Mouse (Mus musculus) natural killer cell, adult 2 months (primary cell): ENCODE data around the gene Prokr1.
"Not testable (repeated sequence)": the region's sequence is repeated elsewhere in the genome, so short reads cannot be mapped to it uniquely, and the experiment has no call there.

Experiments
- DNase-seq, 2 experiments: peaks; one replicate each; pipeline ENCODE4 v3.0.0; 2022; ENCODE audit warnings: low spot score in 2 of 2

Prokr1 gene

DNA sequence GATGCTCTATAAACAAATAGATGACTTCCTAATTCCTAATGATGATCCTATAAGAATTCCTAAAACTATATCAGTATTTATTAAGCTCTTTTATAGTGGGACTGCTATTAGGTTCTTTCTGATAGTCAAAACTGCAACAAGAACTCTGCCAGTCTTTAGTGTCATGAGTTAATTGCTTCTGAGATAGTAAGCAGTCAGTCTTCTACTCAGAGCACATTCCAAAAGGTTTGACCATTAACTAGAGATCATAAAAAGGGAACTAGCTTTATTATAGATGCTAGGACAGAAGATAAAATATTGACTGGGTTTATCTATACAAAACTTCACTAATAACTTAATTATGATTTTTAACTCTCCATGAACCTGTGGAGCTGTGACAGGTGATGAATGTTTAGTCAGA, 18.7 kb downstream of the Prokr1 start:
- not testable (repeated sequence) for DNase-seq

DNA sequence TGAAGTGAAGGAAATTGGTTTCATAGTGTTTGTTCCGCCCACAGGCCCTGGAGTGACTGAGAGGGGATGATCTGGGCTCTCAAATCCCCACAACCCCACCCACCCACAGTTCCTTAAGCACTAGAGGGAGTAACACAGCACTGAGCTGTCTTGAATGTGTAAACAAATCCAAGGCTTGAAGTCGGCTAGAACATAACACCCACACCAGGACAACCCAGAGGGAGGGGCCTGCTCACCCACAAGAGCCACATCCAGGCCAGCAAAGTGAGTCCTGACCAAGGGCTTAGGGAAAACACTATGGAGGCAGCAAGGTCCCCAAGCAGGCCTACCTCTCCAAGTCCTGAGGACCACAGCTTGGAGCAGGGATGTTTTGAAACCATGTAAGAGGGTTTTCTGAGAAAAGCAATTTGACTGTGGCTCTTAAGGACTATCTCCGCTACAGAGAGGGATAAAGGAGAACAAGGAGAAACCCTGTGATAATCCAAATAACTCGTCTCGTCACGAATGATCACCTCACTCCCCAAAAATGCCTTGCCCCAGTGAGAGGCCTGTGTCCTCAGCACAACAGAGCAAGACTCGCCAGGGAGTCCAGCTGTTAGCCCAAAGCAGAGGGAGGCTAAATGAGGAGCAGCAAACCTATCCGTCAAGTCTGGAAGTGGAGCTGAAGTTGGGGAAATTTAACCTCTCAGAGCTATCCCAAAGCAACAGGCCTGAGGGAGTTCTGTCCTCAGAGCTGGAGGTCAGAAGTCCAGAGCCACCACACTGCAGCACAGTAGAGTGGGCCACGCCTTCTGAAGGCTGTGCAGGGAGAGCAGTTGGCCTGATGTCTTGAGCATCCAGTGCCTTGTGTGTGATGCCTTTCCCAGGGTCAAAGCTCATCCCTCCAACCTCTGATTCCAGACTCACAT, 22.6 kb downstream of the Prokr1 start:
- DNase-seq = no peak

DNA sequence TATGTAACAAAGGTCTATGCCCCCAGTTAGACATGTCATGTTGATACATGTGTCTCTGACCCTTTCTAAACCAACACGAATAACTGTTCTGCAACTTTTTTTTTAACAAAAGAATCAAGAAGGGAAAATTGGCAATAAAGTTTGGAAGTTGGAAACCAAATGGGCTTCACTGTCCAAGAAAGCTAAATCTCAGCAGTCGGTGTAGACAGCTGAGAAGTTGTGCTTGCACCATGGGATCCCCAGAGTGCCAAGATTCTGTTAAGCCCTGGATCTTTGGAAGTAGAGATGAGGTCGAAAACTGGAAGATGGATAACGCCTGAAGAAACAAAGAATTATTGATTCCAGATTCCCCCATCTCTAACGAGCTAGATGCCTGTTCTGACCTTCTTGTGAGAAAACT, 25.4 kb downstream of the Prokr1 start:
- no peak for DNase-seq

DNA sequence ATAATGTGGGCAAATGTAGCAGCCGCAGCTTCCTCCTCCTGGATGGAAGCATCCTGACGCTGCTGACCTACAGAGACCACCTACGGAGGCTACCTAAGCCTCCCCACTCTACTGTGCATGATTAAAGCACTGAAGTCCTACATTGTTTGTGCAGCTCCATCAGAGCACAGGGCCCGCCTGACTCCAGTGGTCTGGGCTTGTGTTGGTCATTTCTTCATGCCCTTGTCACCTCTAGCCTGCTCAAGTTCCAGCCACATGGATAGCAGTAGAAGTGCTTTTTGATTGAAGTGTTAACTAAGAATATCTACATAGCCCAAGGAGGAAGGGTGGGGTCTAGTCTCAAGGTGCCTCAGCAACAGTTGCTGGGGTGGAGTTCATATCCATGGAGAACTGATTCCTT, 26.2 kb downstream of the Prokr1 start:
- DNase-seq = no peak

DNA sequence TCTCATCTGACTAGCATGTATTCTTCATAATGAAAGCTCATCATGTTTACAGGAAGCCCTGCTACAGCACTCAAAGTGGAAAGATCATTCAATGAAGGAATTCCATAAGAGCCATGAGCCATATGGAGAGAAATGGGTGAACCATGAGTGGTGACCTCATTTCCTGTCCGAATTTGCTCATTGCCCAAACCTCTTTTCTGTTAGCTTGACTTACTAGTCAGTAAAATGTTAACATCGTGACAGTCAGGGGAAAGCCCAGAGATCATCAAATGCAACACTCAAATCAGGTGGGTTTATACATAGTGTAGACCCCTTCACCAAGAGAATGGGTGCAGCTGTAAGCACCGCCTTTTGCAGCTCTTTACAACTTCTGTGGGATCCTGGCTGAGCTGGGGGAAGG, 36.8 kb downstream of the Prokr1 start:
- no peak for DNase-seq

DNA sequence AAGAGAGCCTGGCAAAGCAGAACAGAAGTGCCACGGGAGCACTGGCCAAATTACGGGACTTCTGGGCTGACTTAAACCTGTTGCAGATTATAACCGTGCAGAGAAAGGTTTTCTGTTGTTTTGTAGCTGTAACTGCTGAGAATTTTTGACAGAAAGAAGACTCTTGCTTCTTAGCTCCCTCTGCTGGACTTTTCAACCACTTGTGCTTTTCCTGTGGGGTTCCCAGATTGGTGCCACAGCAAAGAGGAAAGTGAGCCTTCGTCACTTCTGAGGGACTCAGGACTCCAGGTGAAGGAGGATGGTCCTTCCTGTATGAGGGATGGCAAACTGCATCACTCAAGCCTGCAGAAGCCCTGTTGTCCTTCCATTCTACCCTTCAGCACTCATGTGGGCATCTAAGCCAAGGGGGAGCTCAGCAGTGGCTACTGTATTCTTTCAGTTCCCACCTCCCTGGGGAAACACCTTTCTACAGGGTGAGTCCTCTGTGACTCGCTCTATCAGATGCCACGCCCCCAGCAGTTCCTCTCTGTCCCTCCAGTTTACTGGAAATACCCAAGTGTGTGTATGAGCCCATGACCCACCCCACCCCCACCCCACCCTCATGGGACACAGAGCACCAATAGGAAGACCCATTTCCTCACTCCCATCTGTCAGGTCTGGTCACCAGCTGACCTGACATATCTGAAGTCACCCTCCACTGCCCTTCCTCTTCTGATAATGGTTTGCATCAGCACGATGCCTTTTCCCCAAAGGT, 38.3 kb downstream of the Prokr1 start:
- peak; percentile 66 to 84 for DNase-seq

DNA sequence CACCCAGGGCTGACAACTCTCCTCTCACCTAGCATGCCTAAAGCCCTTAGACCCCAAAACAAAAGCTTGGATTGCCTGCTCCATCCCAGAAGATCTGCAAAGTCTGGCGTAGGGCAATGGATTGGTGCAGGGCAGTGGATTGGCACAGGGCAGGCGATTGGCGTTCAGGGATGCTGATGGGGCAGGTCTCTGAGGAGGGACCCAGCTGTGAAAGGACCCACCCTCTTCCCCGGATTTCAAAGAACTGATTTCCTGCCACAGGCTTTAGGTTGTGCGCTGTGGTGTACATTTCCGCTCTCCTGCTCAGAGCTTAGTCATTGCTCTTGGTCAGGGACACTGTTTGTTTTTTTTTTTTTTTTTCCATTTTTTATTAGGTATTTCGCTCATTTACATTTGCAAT, 42.7 kb downstream of the Prokr1 start:
- peak; percentile 61 to 66 for DNase-seq

DNA sequence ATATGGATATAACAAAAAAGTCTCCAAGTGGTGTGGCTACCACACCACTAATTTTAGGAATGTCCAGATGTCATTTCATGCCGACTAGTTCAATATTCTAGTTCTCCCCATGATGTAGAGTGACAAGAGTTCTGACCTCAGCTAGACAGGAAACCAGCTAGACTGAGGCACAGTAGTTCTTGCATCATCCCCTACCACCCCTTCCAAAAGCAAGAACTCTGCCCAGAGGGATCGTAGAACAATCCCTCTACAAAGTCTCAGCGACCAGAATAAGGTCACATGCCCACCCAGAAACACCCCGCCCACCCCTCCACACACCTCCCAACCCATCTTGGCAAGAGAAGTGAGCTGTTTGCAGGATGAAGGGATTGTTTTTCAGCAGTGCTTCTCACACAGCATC, 43.1 kb downstream of the Prokr1 start:
- DNase-seq = peak in 1 of 2 experiments; percentile 25

DNA sequence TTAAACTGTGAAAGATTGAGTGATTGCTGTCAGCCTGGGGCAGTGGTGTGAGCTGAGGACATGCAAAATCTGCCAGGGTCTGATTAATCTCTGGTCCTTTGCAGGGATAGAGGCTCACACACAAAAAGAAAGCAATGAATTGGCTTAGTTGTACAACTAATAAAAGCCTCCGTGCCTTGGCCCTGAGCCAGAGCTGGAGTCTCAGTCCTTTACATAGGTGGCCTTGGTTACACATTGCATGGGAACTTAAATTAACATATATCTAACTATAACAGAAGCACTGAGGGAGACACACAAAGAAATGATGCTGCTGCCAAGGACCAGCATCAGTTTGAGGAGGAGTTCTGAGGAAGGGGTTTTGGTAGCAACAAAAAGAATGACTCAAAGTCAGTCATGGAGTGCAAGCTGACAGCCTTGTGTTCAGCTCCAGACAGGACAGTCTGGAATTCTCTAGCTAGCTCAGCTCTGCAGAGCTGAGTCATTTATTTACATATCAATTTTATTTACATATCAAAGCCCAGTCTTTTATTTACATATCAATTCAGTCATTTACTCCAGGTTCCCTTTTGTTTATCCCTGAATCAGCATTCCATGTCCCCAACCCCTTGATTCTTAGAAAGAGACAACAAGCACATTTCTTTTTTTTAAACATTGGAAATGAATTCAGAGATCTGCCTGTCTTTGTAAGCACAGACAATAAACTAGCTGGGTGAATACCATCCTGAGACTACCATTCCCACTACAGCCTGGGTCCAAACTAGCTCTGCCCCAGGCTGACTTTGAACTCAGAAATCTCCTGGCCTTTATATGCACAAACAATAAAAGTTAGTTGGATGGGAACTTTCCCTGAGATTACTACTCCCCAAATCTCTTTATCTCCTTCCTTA, 45.0 kb downstream of the Prokr1 start:
- DNase-seq = no peak

DNA sequence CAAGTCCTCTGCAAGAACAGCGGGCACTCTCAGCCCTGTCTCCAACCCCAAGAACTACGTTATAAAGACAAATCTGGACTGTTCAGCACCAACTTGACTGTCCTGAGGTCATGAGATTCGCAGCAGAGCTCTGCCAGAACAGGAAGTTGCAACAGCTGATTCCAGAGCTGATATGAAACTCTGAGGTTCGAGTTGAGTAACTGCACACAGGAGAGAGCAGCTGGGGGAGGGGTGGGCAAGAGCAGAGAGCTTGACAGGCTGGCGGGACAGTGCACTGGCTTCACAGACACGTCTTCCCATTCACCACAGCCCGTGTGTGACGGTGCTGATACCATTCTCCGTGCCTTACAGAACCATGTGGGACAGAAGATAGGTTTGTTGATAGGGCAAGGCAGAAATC, 48.5 kb downstream of the Prokr1 start:
- DNase-seq = peak; percentile 89 to 90

DNA sequence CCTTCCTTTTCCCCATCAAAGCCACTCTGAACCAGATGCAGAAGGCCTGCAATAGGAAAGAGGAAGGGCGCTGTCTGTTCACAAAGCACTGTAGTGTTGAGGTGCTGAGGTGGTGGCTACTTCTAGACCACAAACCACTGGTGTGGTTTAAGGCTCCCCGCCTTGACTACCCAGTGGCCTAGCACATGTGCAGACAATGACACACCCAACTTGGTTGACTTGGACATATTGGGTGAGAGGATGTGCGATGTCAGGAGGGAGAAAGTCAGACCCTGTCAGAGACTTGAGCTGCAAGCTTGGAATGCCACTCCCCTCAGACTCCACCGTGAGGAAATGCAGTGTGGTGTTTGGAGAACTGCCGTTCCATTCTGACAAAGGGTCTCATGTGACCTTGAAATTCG, 49.4 kb downstream of the Prokr1 start:
- DNase-seq = peak; percentile 86 to 87

DNA sequence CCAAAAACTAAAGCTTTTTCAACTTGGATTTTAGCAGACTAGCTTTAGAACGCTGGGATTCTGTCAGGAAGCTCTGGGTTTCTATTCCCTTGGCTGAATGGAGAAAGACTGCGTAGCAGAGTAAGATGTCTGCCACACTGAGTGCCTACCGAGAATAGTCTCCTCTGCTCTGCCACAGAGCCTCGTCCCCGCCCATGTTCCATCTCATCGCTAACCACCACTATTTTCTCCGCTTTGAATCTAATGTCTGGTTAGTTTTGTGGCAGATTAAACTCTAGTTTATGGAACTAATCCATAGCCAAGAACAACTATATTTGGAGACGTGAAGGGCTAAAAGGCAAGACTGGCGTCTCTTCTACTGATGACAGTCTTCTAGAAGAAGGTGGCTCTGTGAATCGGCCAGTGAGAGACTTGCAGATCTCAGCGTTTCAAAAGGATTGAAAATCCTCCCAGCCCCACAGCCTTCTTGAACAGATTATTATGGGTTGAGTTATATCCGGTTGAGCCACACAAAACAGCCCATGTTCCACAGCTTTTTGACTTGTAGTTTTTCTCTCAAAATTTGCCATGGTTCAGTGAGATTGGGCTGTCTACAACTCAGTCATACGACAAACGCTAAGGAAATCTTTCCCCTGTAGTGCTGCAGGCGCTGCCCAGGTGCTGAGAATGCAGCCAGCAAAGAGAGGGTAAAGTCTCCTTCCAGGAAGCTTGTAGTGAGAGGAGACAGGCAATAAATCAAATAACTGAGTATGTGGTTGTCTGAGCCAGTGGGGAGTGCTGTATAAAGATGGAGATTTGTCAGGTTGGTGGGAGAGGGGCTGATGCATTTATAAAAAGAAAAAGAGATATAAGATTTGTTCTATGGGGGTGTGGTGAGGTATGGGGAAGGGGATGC, 51.9 kb downstream of the Prokr1 start:
- no peak for DNase-seq

DNA sequence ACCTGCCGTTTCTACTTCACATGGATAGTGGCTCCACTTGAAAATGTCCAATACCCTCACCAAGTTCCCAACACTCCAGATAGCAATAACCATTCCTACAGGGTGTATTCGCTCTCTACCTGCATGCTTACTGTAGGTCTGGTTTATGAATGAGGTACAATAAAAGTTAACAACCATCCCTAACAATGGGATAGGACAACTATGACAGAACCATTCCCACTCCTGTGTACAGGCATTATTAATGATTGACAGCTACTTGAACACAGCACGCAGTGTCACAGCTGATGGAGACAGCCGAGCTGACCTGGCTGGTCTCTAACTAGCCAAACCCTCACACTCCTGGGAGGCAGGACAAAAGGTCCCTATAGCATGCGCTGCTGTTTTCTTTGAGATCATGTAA, 52.9 kb downstream of the Prokr1 start:
- DNase-seq = no peak

DNA sequence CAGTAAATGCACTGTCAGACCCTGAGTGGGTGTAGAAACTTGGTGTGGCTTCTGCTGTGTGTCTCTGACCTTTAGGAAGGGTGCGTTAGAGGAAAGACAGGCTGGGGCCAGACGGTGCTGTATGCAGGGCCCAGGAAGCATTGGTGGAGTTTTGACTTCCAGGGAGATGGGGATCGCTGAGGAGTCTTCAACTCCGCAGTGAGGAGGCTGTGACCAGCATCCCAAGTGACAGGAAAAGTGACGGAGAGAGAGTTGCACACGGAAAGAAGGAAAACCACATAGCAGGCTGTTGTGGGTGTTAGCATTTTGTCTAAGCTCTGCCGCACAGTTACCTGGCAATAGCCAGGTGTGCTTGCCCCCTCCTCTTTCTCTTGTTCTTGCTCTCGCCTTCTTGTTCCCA, 54.3 kb downstream of the Prokr1 start:
- DNase-seq = no peak

DNA sequence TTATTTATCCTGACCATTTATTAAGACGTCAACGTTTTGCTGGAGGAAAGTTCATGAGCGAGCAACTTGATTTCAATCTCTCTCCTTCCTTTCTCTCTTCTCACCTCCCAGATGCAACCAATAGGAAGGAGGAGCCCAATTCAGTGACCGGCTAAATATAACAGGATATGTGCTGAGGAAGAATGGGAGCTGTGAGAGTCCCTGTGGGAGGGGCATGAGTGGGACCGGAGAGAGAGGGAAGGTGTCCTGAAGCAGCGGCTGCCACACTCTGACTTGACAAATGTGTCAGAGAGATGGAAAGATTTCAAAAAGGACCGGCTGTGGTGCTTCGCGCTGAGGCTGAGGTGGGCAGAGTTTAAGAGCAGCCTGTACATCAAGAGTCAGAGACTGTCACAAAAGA, 54.9 kb downstream of the Prokr1 start:
- DNase-seq = no peak

DNA sequence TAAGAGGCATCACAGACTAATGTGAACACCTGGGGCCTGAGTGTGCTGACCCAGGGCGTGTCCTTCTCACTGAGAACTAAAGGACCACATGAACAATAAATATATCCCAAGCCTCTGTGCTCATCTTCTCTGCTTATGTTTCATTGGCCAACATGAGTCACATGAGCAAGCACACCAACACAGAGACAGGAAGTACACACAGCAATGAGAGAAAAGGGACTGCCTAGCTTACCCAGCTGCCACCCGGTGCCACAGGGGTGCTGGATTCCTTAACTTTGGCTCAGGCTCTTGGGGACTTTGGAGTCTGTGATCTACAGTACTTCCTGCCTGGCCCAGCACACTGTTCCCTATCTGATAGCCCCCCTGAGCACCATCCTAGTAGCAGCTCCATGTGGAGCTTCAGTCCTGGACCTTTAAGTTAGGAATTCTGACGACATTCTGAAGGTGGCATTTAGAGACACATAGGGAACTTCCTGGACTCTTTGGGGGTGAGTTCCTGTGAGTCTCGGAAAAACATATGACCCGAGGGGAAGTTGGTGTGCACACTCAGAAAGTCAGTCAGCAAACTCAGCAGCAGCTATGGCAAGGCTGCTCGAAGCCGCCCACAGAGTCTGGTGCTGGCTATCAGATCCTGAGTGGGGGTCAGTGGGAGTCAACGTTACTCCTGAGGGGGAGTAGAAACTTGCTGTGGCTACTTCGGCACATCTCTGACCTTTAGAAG, 55.5 kb downstream of the Prokr1 start:
- peak; percentile 61 to 62 for DNase-seq

DNA sequence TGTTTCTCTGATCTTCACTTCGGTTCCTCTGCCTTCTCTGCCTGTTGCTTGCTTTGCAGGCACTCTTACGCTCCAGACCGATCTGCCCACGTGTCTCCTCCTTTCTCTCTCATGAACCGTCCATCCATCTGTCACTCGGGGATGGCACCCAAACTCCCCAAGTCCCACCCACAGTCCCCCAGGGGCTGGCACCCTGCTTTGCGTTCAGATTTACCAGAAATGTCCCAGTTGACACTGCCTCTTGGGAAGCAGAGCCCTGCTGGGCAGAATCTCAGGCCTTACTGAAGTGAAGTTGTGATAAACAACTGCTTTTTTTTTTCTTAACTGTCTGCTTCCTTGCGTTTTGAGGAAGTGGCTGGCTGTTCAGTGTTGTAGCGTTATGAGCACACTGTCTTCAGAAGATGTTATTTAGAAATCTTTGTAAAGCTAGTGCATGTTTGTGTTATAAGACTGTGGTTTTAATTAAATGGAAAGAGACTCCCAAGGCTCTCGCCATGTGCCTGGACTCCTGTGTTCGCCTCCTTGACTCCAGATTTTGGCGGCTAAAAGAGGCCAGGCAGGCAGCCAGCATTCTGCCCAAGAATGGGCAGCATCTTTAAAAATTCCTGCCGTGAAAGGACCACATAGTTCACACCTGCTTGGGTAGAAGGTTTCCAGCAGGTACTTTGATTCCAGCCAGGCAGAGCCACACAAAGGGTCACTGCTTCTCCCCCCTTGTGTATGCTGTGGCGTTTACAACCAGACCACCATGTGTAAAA, 57.4 kb downstream of the Prokr1 start, which contains the start of gene Arhgap25:
Gene Arhgap25 (minus strand): TSS at position 307 of the 758 bp plus-strand sequence.
- peak; percentile 53 to 78 for DNase-seq

DNA sequence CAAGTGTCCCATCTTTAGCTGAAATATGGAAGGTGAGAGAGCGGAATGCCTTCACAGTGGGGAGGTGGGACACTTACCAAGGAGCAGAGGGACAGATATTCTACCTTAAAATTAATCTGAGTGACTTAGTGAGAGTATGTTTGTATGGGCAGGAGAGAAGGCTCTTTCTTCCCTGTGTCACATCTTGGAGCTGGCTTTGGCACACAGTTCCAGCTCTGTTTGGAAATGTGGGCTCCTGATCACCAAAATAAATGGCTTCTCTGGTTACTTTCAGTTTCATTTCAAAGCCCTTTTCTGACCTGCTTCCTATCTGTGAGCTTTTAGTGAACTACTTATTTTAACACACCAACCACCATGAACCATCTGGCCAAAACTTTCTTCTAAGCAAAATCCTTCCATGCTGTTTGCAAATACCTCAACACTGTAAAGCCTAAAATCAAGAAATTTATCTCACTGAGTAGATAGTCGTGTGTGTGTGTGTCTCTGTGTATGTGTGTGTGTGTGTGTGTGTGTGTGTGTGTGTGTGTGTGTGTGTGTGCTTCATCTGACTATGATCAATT, 59.0 kb downstream of the Prokr1 start:
- DNase-seq = no peak

DNA sequence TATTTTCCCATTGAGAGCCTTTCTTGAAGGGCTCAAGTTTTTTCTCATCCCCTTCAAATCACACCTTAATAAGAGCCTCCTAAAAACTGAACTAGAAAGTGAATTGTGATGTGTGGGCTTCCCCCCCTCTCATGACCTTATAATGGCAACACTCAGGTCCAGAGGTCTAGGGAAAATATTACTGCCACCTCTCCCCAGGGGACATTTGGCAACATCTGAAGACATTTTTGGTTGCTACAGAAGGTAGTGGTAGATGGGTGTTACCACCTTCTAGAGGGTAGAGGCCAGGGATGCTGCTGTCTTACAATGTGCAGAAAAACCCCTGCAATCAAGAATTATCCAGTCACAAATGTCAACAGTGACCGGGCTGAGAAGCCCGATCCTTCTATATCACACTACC, 60.2 kb downstream of the Prokr1 start:
- no peak for DNase-seq
